Mouse (Mus musculus) left cerebral cortex, adult 6 months (tissue): Measurements from ENCODE around the gene Fcer1a. TPM values are rescaled to one million over a fixed set of nuclear protein-coding genes. Genes with fewer than 3 reads are reported as not detected.

Experiments
- long read RNA-seq, 2 experiments: library from polyadenylated mRNA; unstranded; transcript quantifications; one replicate each; pipeline ENCODE4 v2.0.0; 2019 to 2020
- polyA plus RNA-seq: library from polyadenylated mRNA; unstranded; fragments of <200 nt; fragmentation: Nextera tagmentation; gene quantifications from 2 replicates; pipeline ENCODE4 v1.2.3, GENCODE M21; 2021

Fcer1a gene
- polyA plus RNA-seq, result not detected in 2 replicates
- long read RNA-seq, experiment 1, result 0 reads
- long read RNA-seq, experiment 2, result 0 reads

DNA sequence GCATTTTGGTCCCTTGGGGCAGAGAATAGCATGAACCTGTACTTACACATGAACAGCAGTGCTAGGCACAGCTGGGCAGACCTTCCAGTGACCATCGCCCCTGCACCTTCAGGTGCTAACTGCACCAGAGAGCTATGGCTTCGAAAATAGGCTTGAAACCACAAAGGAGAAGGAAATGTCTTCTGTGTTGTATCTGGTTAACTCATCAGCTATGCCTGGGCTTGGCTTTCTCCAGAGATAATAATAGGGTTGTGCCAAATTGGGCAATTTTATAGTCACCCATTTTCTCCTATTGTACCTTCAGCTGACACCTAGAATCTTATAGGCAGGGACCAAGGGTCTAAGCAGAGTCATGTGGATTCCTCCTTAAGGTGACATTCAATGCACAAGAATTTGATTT, at the start of gene Fcer1a:
TSS of gene Fcer1a (minus strand) at position 134 of the 400 bp plus-strand sequence.

DNA sequence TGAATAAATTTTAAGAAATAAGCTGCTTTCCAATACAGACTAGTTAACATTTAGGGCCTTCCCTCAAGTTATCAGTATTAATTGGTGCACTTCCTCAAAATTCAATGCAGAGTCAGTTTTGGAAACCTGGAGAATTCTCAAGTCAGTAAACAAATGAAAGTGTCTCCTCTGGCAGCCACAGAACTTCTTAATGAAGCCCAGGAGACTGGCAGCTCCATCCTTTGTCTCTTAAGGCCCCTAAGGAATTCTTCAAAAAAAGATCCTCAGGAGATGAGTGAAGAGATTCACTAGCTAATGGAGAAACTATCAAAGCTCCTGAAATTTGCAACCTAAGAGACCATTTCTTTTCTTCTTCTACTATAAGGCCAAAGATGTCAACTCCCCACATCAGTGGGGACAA, 38.7 kb upstream of the Fcer1a start, which contains the start of gene Olfr418:
TSS of gene Olfr418 (plus strand) at position 301 of the 400 bp plus-strand sequence.

DNA sequence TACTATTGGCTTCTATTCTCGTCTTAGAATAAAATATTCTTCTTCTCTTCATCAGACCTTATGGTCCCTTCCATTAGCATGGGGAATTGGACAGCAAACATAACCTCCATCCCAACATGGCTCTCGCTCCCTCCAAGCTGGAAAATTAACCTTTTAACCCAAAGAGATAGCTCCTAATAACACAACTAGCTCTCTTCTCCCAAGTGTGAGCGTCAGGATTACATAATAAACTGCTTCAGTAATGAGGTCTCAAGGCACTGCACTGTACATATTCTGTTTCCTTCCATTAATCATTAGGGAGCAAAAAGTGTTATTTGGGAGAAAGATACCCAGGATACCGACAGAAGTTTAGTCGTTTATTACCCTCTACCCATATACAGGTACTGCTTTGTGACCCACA, 14.9 kb downstream of the Fcer1a start, which contains the start of gene Olfr1404:
TSS of gene Olfr1404 (plus strand) at position 301 of the 400 bp plus-strand sequence.

DNA sequence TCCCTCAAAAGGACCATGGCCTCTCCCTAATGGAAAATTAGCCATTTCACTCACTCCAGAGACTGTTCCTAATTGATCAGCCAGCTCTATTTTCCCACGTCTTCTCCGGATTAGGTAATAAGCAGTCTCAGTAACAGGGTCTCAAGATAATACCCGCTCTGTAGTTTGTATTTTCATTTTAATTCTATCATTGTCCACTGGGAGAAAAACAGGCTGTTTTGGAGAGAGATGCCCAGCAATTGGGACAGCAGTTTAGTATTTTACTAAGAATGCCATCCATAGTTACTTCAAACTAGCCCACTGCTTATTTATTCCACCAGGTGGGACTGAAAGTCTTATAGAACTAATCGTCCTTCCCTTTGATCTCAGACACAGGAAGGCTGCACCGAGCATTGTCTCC, 29.5 kb downstream of the Fcer1a start, which contains the start of gene Olfr218:
TSS of gene Olfr218 (plus strand) at position 301 of the 400 bp plus-strand sequence.

DNA sequence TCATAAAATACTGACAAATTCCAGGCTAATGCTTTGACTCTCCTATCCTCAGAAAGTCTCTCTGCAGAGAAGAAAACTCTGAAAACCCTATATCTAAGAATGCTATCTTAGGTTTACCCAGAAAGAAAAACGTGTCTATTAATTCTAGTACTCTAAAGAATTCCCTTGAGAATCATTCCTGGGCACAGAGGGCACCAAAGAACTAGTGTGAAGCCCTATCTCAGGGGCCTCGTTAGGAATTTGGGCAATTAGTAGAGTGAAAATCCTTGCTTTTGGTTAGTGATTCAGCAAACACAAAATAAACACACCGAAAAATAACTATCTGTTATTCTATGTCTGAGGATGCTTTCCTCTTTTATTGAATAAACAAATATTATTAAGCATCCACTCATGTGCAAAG, 36.5 kb downstream of the Fcer1a start, which contains the start of gene Olfr1406:
TSS of gene Olfr1406 (minus strand) at position 101 of the 400 bp plus-strand sequence.

Other genes starting within 250 kb of the Fcer1a start
- gene Olfr1408, start 89.8 kb downstream of the Fcer1a start, polyA plus RNA-seq, result not detected in 2 replicates
- gene Olfr1406, start 36.6 kb downstream of the Fcer1a start, polyA plus RNA-seq, result not detected in 2 replicates
- gene Olfr218, start 29.4 kb downstream of the Fcer1a start, polyA plus RNA-seq, result not detected in 2 replicates
- gene Olfr1404, start 14.8 kb downstream of the Fcer1a start, polyA plus RNA-seq, result not detected in 2 replicates
- not detected in 2 replicates for gene Olfr418, start 38.8 kb upstream of the Fcer1a start, polyA plus RNA-seq
- not detected in 2 replicates for gene Mptx2, start 50.6 kb upstream of the Fcer1a start, polyA plus RNA-seq
- gene Ackr1, start 106.5 kb upstream of the Fcer1a start, polyA plus RNA-seq, result 13.2 and 18.5 TPM in 2 replicates
- 1.4 and 2.0 TPM in 2 replicates for gene Aim2, start 123.7 kb upstream of the Fcer1a start, polyA plus RNA-seq
- gene Cadm3, start 140.5 kb upstream of the Fcer1a start, polyA plus RNA-seq, result 176 and 337 TPM in 2 replicates